ENCODE assay signal across 8 mouse cellular contexts in the genomic region with DNA sequence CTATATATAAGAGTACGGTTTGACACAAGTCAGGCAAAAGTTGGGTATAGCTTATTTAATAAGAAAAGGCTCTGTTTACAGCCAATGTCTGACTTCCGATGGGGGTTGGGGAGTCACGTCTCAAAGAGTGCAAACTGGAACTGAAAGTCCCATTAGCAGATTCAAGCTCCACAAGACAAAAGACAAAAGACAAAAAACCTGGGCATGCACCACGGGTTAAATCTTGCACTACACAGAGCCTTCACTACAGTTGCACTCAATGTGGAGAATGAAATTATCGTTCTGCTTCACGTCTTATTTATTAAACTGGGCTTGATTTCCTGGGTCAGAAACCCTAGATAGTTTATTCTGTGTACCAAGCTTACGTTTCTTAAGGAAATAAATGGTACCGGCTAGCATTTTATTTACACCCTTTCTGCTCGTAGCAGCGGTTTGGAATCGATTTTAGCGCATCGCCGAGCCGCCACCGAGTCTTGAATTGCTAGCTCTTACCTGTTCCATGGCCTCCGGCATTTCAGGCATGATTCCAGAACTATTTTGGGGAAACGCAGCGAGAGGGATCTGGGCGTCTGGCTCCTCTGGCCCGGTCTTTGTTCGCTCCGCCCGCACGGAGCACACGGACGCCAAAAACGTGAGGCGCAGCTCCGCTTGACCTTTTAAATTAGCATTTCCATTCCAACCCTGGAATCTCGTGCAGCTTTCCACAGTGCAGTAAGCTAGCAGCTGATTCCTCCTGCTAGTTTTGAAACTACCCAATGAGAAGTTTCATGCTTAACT. TPM values are rescaled to one million over a fixed set of nuclear protein-coding genes. Genes with fewer than 3 reads are reported as not detected.
A peak's percentile ranks its signal among the peaks of the same experiment; 100 is the strongest.
DNase-seq lines count a peak whose midpoint lies in the region; ATAC-seq lines count a peak whose summit lies in the region.

No protein-coding gene starts in this region.

- H3K4me2 ChIP-seq in embryonic facial prominence, embryonic 12.5 days (replicated peaks): peak overlapping the region; percentile 76
- H3K4me2 ChIP-seq in kidney, embryonic 14.5 days (replicated peaks; ENCODE audit: low read depth, low read length): peak overlapping the region; percentile 75
- H3K4me2 ChIP-seq in liver, embryonic 12.5 days: peak overlapping the region; percentile 91
- H3K4me2 ChIP-seq in stomach, embryonic 16.5 days (ENCODE audit: low read depth, low read length): peak overlapping the region; percentile 82

- peaks cover 20% of the 10 kb centered on the region for H3K4me1 ChIP-seq in embryonic facial prominence, embryonic 12.5 days
- H3K4me1 ChIP-seq in heart, embryonic 10.5 days: peaks cover 13% of the 10 kb centered on the region
- H3K4me1 ChIP-seq in kidney, embryonic 14.5 days (ENCODE audit: control insufficient read depth, insufficient read depth, low read length): peaks cover 9% of the 10 kb centered on the region; the same call in 1 of the 2 replicates
- peaks cover 32% of the 10 kb centered on the region for H3K4me1 ChIP-seq in liver, embryonic 12.5 days
- H3K4me1 ChIP-seq in stomach, embryonic 16.5 days (ENCODE audit: control insufficient read depth, insufficient read depth, low read length): peaks cover 15% of the 10 kb centered on the region

- H3K9me3 ChIP-seq in embryonic facial prominence, embryonic 12.5 days: no peaks in the 10 kb centered on the region
- H3K9me3 ChIP-seq in heart, embryonic 10.5 days: no peaks in the 10 kb centered on the region
- no peaks in the 10 kb centered on the region for H3K9me3 ChIP-seq in kidney, embryonic 14.5 days (ENCODE audit: control insufficient read depth, low read length)
- H3K9me3 ChIP-seq in liver, embryonic 12.5 days (replicated peaks): no peaks in the 10 kb centered on the region
- no peaks in the 10 kb centered on the region for H3K9me3 ChIP-seq in stomach, embryonic 16.5 days (replicated peaks; ENCODE audit: control insufficient read depth, low read length)

- peak overlapping the region; percentile 91 for H3K4me3 ChIP-seq in embryonic facial prominence, embryonic 12.5 days
- peak overlapping the region; percentile 89 for H3K4me3 ChIP-seq in heart, embryonic 10.5 days
- H3K4me3 ChIP-seq in kidney, embryonic 14.5 days (ENCODE audit: low read length): peak overlapping the region; percentile 73
- peak overlapping the region; percentile 86 for H3K4me3 ChIP-seq in liver, embryonic 12.5 days
- H3K4me3 ChIP-seq in stomach, embryonic 16.5 days (replicated peaks; ENCODE audit: low read length): peak overlapping the region; percentile 85

- peak; percentile 41; the same call in 1 of the 2 replicates for ATAC-seq in embryonic facial prominence, embryonic 12.5 days (ENCODE audit: insufficient number of reproducible peaks, insufficient read depth, low FRiP score, low TSS enrichment)
- peak; percentile 55 for ATAC-seq in kidney, embryonic 14.5 days (ENCODE audit: low FRiP score, low TSS enrichment)
- ATAC-seq in liver, embryonic 12.5 days: no peak
- peak; percentile 15; the same call in 1 of the 2 replicates for ATAC-seq in stomach, embryonic 16.5 days (ENCODE audit: insufficient read depth, low FRiP score)

- H3K9ac ChIP-seq in embryonic facial prominence, embryonic 12.5 days: peak overlapping the region; percentile 64
- peak overlapping the region; percentile 73 for H3K9ac ChIP-seq in kidney, embryonic 14.5 days (ENCODE audit: low read depth, low read length)
- H3K9ac ChIP-seq in liver, embryonic 12.5 days: peak overlapping the region; percentile 79
- H3K9ac ChIP-seq in stomach, embryonic 16.5 days (ENCODE audit: low read length): peak overlapping the region; percentile 81

- peak overlapping the region; percentile 95 for H3K27ac ChIP-seq in embryonic facial prominence, embryonic 12.5 days
- peak overlapping the region; percentile 97 for H3K27ac ChIP-seq in heart, embryonic 10.5 days
- H3K27ac ChIP-seq in kidney, embryonic 14.5 days (ENCODE audit: low read depth, low read length): peak overlapping the region; percentile 97
- peak overlapping the region; percentile 96 for H3K27ac ChIP-seq in liver, embryonic 12.5 days
- peak overlapping the region; percentile 98 for H3K27ac ChIP-seq in stomach, embryonic 16.5 days (ENCODE audit: low read length)

- H3K36me3 ChIP-seq in embryonic facial prominence, embryonic 12.5 days: no peaks in the 10 kb centered on the region
- H3K36me3 ChIP-seq in heart, embryonic 10.5 days: 0 out of 2 replicates have a peak, but pooled peaks cover 2% of the 10 kb centered on the region
- no peaks in the 10 kb centered on the region for H3K36me3 ChIP-seq in kidney, embryonic 14.5 days (ENCODE audit: control insufficient read depth, insufficient read depth, low read length)
- H3K36me3 ChIP-seq in liver, embryonic 12.5 days: peaks cover 4% of the 10 kb centered on the region; the same call in 1 of the 2 replicates
- no peaks in the 10 kb centered on the region for H3K36me3 ChIP-seq in stomach, embryonic 16.5 days (ENCODE audit: control insufficient read depth, insufficient read depth, low read length)

- peak; percentile 76 to 80 for DNase-seq in B cell, adult 2 months
- peak; percentile 61 for DNase-seq in adrenal gland, postnatal 25 days
- DNase-seq in heart, embryonic 10.5 days (ENCODE audit: low spot score): peak; percentile 86
- peak; percentile 68 for DNase-seq in neural tube, embryonic 10.5 days (ENCODE audit: extremely low spot score, low spot score)

- H3K27me3 ChIP-seq in embryonic facial prominence, embryonic 12.5 days: no peaks in the 10 kb centered on the region
- H3K27me3 ChIP-seq in heart, embryonic 10.5 days (ENCODE audit: insufficient read depth, poor library complexity, severe bottlenecking): no peaks in the 10 kb centered on the region
- no peaks in the 10 kb centered on the region for H3K27me3 ChIP-seq in kidney, embryonic 14.5 days (ENCODE audit: control insufficient read depth, insufficient read depth, low read length)
- no peaks in the 10 kb centered on the region for H3K27me3 ChIP-seq in liver, embryonic 12.5 days (replicated peaks)
- no peaks in the 10 kb centered on the region for H3K27me3 ChIP-seq in stomach, embryonic 16.5 days (ENCODE audit: control insufficient read depth, insufficient read depth, low read length)

- under 1% methylated on average over 31 of the region's 31 CpGs for WGBS in embryonic facial prominence, embryonic 12.5 days
- under 1% methylated on average over 31 of the region's 31 CpGs for WGBS in heart, embryonic 10.5 days
- WGBS in kidney, embryonic 14.5 days: under 1% methylated on average over 31 of the region's 31 CpGs
- under 1% methylated on average over 31 of the region's 31 CpGs for WGBS in liver, embryonic 12.5 days (ENCODE audit: insufficient replicate concordance)
- under 1% methylated on average over 31 of the region's 31 CpGs for WGBS in stomach, embryonic 16.5 days

RNA-seq across cellular contexts. Expression of a gene that starts 0.5 kb away (rescaled TPM):
- 80.6 and 102 TPM in 2 replicates for total RNA-seq in adrenal gland, postnatal 25 days (2021)
- 80.6 and 89.0 TPM in 2 replicates for polyA plus RNA-seq in embryonic facial prominence, embryonic 12.5 days (2016; fragmentation: Nextera tagmentation; extraction: Ambion mirVana)
- polyA plus RNA-seq in heart, embryonic 10.5 days (2016; fragmentation: Nextera tagmentation; extraction: Ambion mirVana): 103 and 106 TPM in 2 replicates
- 94.7 and 104 TPM in 2 replicates for polyA plus RNA-seq in kidney, embryonic 14.5 days (2014; fragmentation: Nextera tagmentation; extraction: Ambion mirVana)
- 64.8 and 65.8 TPM in 2 replicates for polyA plus RNA-seq in liver, embryonic 12.5 days (2016; fragmentation: Nextera tagmentation; extraction: Ambion mirVana)
- 94.3 and 96.9 TPM in 2 replicates for polyA plus RNA-seq in stomach, embryonic 16.5 days (2015; fragmentation: Nextera tagmentation; extraction: Ambion mirVana)

RNA-seq across cellular contexts. Expression of a gene that starts 38.7 kb away (rescaled TPM):
- 3.6 and 5.4 TPM in 2 replicates for total RNA-seq in adrenal gland, postnatal 25 days (2021)
- 47.2 and 54.9 TPM in 2 replicates for polyA plus RNA-seq in embryonic facial prominence, embryonic 12.5 days (2016; fragmentation: Nextera tagmentation; extraction: Ambion mirVana)
- polyA plus RNA-seq in heart, embryonic 10.5 days (2016; fragmentation: Nextera tagmentation; extraction: Ambion mirVana): 57.1 and 63.0 TPM in 2 replicates
- 55.6 and 56.6 TPM in 2 replicates for polyA plus RNA-seq in kidney, embryonic 14.5 days (2014; fragmentation: Nextera tagmentation; extraction: Ambion mirVana)
- polyA plus RNA-seq in liver, embryonic 12.5 days (2016; fragmentation: Nextera tagmentation; extraction: Ambion mirVana): 80.7 and 80.9 TPM in 2 replicates
- 38.4 and 41.1 TPM in 2 replicates for polyA plus RNA-seq in stomach, embryonic 16.5 days (2015; fragmentation: Nextera tagmentation; extraction: Ambion mirVana)

RNA-seq across cellular contexts. Expression of a gene that starts 39.0 kb away (rescaled TPM):
- 30.7 and 35.4 TPM in 2 replicates for total RNA-seq in adrenal gland, postnatal 25 days (2021)
- 166 and 178 TPM in 2 replicates for polyA plus RNA-seq in embryonic facial prominence, embryonic 12.5 days (2016; fragmentation: Nextera tagmentation; extraction: Ambion mirVana)
- polyA plus RNA-seq in heart, embryonic 10.5 days (2016; fragmentation: Nextera tagmentation; extraction: Ambion mirVana): 152 and 184 TPM in 2 replicates
- polyA plus RNA-seq in kidney, embryonic 14.5 days (2014; fragmentation: Nextera tagmentation; extraction: Ambion mirVana): 204 and 255 TPM in 2 replicates
- polyA plus RNA-seq in liver, embryonic 12.5 days (2016; fragmentation: Nextera tagmentation; extraction: Ambion mirVana): 128 TPM in 2 replicates
- 121 and 129 TPM in 2 replicates for polyA plus RNA-seq in stomach, embryonic 16.5 days (2015; fragmentation: Nextera tagmentation; extraction: Ambion mirVana)
